Mouse (Mus musculus) liver (tissue): Measurements from ENCODE around the gene Pycard.
"Not testable (repeated sequence)": the region's sequence is repeated elsewhere in the genome, so short reads cannot be mapped to it uniquely, and the experiment has no call there.

Experiments
- DNase-seq: peaks from one replicate; pipeline ENCODE4 v3.0.0-alpha.2; 2020; ENCODE audit warnings: mixed read lengths

The Pycard gene

GRCm38 (mm10) chr7:127993341-127993977 lies at the start of gene Pycard:
Gene Pycard (minus strand): TSS chr7:127993867.
- peak; percentile 46 for DNase-seq

GRCm38 (mm10) chr7:128042161-128042820 lies 48.6 kb upstream of the Pycard start:
- not testable (repeated sequence) for DNase-seq

- DNase-seq, result no peak
Measured at GRCm38 (mm10) chr7:128033616-128034015, 39.9 kb upstream of the Pycard start.

GRCm38 (mm10) chr7:128032989-128033293 lies 39.3 kb upstream of the Pycard start:
- DNase-seq, result no peak

GRCm38 (mm10) chr7:128032290-128032988 lies 38.8 kb upstream of the Pycard start:
- no peak for DNase-seq

GRCm38 (mm10) chr7:128031403-128031976 lies 37.8 kb upstream of the Pycard start:
- DNase-seq, result peak; percentile 66

- DNase-seq, result no peak
Measured at GRCm38 (mm10) chr7:128025381-128025780, 31.7 kb upstream of the Pycard start.

GRCm38 (mm10) chr7:128024932-128025331 lies 31.3 kb upstream of the Pycard start:
- DNase-seq, result no peak

GRCm38 (mm10) chr7:128024364-128024763 lies 30.7 kb upstream of the Pycard start:
- no peak for DNase-seq

- no peak for DNase-seq
Measured at GRCm38 (mm10) chr7:128023565-128023964, 29.9 kb upstream of the Pycard start.

GRCm38 (mm10) chr7:128022974-128023373 lies 29.3 kb upstream of the Pycard start:
- no peak for DNase-seq

GRCm38 (mm10) chr7:128019187-128019586 lies 25.5 kb upstream of the Pycard start:
- no peak for DNase-seq

- DNase-seq, result no peak
Measured at GRCm38 (mm10) chr7:128018275-128018674, 24.6 kb upstream of the Pycard start.

GRCm38 (mm10) chr7:128016650-128017049 lies 23.0 kb upstream of the Pycard start:
- DNase-seq, result no peak

GRCm38 (mm10) chr7:128016134-128016533 lies 22.5 kb upstream of the Pycard start:
- DNase-seq, result not testable (repeated sequence)

- DNase-seq, result no peak
Measured at GRCm38 (mm10) chr7:128013116-128013515, 19.4 kb upstream of the Pycard start.

- DNase-seq, result no peak
Measured at GRCm38 (mm10) chr7:128012136-128012780, 18.6 kb upstream of the Pycard start.

GRCm38 (mm10) chr7:128009715-128010340 lies 16.2 kb upstream of the Pycard start:
- peak; percentile 15 for DNase-seq

- DNase-seq, result no peak
Measured at GRCm38 (mm10) chr7:128006193-128006592, 12.5 kb upstream of the Pycard start.

- peak; percentile 25 for DNase-seq
Measured at GRCm38 (mm10) chr7:128004487-128005362, 11.1 kb upstream of the Pycard start.

GRCm38 (mm10) chr7:128004150-128004486 lies 10.5 kb upstream of the Pycard start:
- no peak for DNase-seq

- no peak for DNase-seq
Measured at GRCm38 (mm10) chr7:128003688-128004087, 10.0 kb upstream of the Pycard start, which contains the start of gene Trim72. Gene Trim72 (plus strand): TSS chr7:128003949.
